16 mouse cellular contexts compared by ENCODE assay signal in the genomic region with DNA sequence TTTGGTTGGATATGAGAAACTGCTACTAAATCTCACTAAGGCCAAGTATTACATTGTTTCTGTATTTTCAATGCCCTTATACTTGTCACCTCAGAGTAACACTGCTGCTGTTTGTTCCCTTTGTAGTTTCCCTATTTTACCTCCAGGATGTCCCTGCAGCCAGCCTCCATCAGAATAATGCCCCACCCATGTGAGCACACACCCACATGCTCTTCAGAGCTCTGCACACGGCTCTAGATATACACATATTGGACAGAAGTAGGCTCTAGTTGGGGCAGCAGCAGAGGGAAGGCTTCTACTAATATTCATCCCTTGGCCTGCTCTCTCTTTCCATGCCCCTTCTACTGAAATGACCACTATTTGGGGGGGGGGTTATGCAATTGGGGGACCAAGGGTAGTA. TPM values are rescaled to one million over a fixed set of nuclear protein-coding genes. Genes with fewer than 3 reads are reported as not detected.
DNase-seq lines count a peak whose midpoint lies in the region; ATAC-seq and TF ChIP-seq lines count a peak whose summit lies in the region.
"Had no signal": no experiment of that assay in that cellular context is flagged by ENCODE, and none has a peak within 500 bp of the region (broad histone marks: within the 10 kb centered on the region; RNA-seq: fewer than 3 reads in every experiment).

No protein-coding gene starts in this region.

- TF ChIP-seq EP300 in stomach, postnatal 0 days (optimal IDR thresholded peaks at IDR 0.05): no peak

- intact Hi-C loops in left cerebral cortex, postnatal 10 days (cut with DNase I): no loop called here

- 0 out of 2 replicates have a peak overlapping the region, but pooled peaks have one; percentile 47 for H3K4me2 ChIP-seq in intestine, embryonic 14.5 days (ENCODE audit: low read length)
- H3K4me2 ChIP-seq in intestine, embryonic 15.5 days (replicated peaks): no peak overlapping the region
- H3K4me2 ChIP-seq in neural tube, embryonic 12.5 days (replicated peaks): peak overlapping the region; percentile 14; the same call in 1 of the 2 replicates
- 0 out of 2 replicates have a peak overlapping the region, but pooled peaks have one; percentile 17 for H3K4me2 ChIP-seq in stomach, postnatal 0 days (replicated peaks; ENCODE audit: low read depth)

- no peak overlapping the region for H3K4me3 ChIP-seq in intestine, embryonic 14.5 days (ENCODE audit: low read depth, low read length)
- no peak overlapping the region for H3K4me3 ChIP-seq in intestine, embryonic 15.5 days (replicated peaks)
- H3K4me3 ChIP-seq in neural tube, embryonic 12.5 days: no peak overlapping the region
- no peak overlapping the region for H3K4me3 ChIP-seq in stomach, postnatal 0 days (ENCODE audit: low read depth, low read length)
- H3K4me3 ChIP-seq: myocyte had no signal

- no peak overlapping the region for H3K9ac ChIP-seq in intestine, embryonic 14.5 days (ENCODE audit: low read length)
- no peak overlapping the region for H3K9ac ChIP-seq in intestine, embryonic 15.5 days
- H3K9ac ChIP-seq in neural tube, embryonic 12.5 days: no peak overlapping the region
- no peak overlapping the region for H3K9ac ChIP-seq in stomach, postnatal 0 days (ENCODE audit: low read length)
- H3K9ac ChIP-seq: forebrain, postnatal 0 days had no signal

- no peak for TF ChIP-seq CTCF in stomach, postnatal 0 days (IDR thresholded peaks at IDR 0.05; ENCODE audit: low read depth)

- no peak overlapping the region for H3K27ac ChIP-seq in intestine, embryonic 14.5 days (ENCODE audit: low read depth)
- no peak overlapping the region for H3K27ac ChIP-seq in intestine, embryonic 15.5 days
- H3K27ac ChIP-seq in neural tube, embryonic 12.5 days: no peak overlapping the region
- no peak overlapping the region for H3K27ac ChIP-seq in stomach, postnatal 0 days (replicated peaks)

- ATAC-seq in frontal cortex, adult (ENCODE audit: low TSS enrichment): peak; percentile 41; the same call in 1 of the 2 replicates
- no peak for ATAC-seq in intestine, embryonic 14.5 days (replicated peaks; ENCODE audit: low FRiP score, low TSS enrichment, low read depth)
- no peak for ATAC-seq in intestine, embryonic 15.5 days
- no peak for ATAC-seq in neural tube, embryonic 12.5 days (ENCODE audit: low FRiP score, low read depth)
- peak; percentile 57; the same call in 1 of the 2 replicates for ATAC-seq in stomach, postnatal 0 days (ENCODE audit: low FRiP score, low TSS enrichment)

- no peaks in the 10 kb centered on the region for H3K9me3 ChIP-seq in intestine, embryonic 14.5 days (ENCODE audit: control insufficient read depth, low read length)
- H3K9me3 ChIP-seq in intestine, embryonic 15.5 days: no peaks in the 10 kb centered on the region
- H3K9me3 ChIP-seq in neural tube, embryonic 12.5 days: no peaks in the 10 kb centered on the region
- no peaks in the 10 kb centered on the region for H3K9me3 ChIP-seq in stomach, postnatal 0 days (ENCODE audit: control insufficient read depth, low read length)

- H3K27me3 ChIP-seq in intestine, embryonic 14.5 days (replicated peaks; ENCODE audit: control insufficient read depth, insufficient read depth, low read length): no peaks in the 10 kb centered on the region
- H3K27me3 ChIP-seq in intestine, embryonic 15.5 days (replicated peaks): no peaks in the 10 kb centered on the region
- H3K27me3 ChIP-seq in neural tube, embryonic 12.5 days (replicated peaks): no peaks in the 10 kb centered on the region
- no peaks in the 10 kb centered on the region for H3K27me3 ChIP-seq in stomach, postnatal 0 days (ENCODE audit: control insufficient read depth, insufficient read depth, low read length)

- 17% methylated on average over 1 of the region's 1 CpGs for WGBS in intestine, embryonic 14.5 days
- 24% methylated on average over 1 of the region's 1 CpGs for WGBS in intestine, embryonic 15.5 days
- 48% methylated on average over 1 of the region's 1 CpGs for WGBS in neural tube, embryonic 12.5 days
- 15% methylated on average over 1 of the region's 1 CpGs for WGBS in stomach, postnatal 0 days

- peaks cover 19% of the 10 kb centered on the region for H3K4me1 ChIP-seq in intestine, embryonic 14.5 days (replicated peaks; ENCODE audit: control insufficient read depth, insufficient read depth, low read length)
- H3K4me1 ChIP-seq in intestine, embryonic 15.5 days (replicated peaks): 0 out of 2 replicates have a peak, but pooled peaks cover 11% of the 10 kb centered on the region
- H3K4me1 ChIP-seq in neural tube, embryonic 12.5 days: peaks cover 21% of the 10 kb centered on the region; the same call in 1 of the 2 replicates
- H3K4me1 ChIP-seq in stomach, postnatal 0 days (replicated peaks; ENCODE audit: control insufficient read depth, insufficient read depth): peaks cover 2% of the 10 kb centered on the region; the same call in 1 of the 2 replicates

- peaks cover 23% of the 10 kb centered on the region; the same call in 1 of the 2 replicates for H3K36me3 ChIP-seq in intestine, embryonic 14.5 days (ENCODE audit: control insufficient read depth, insufficient read depth, low read length)
- no peaks in the 10 kb centered on the region for H3K36me3 ChIP-seq in intestine, embryonic 15.5 days
- H3K36me3 ChIP-seq in neural tube, embryonic 12.5 days: peaks cover 10% of the 10 kb centered on the region; the same call in 1 of the 2 replicates
- no peaks in the 10 kb centered on the region for H3K36me3 ChIP-seq in stomach, postnatal 0 days (ENCODE audit: control insufficient read depth, insufficient read depth, low read length)

- no peak for DNase-seq in frontal cortex, postnatal 14 days (ENCODE audit: low spot score in 2 of 2)
- DNase-seq in intestine, embryonic 14.5 days (ENCODE audit: low spot score): no peak
- DNase-seq in neural tube, embryonic 10.5 days (ENCODE audit: extremely low spot score, low spot score): no peak
- DNase-seq in stomach, postnatal 0 days (ENCODE audit: low spot score): no peak
- no peak for DNase-seq in left cerebral cortex, postnatal 10 days (ENCODE audit: extremely low spot score in 1 of 2, low spot score in 2 of 2)
- DNase-seq: adrenal gland, adult 8-10 months; embryo, embryonic 11 days; forebrain, postnatal 0 days; heart, postnatal 36 days; left cerebral cortex, postnatal 4 days; retina, postnatal 1 day; thymus, postnatal 14 days had no signal

RNA-seq across cellular contexts. Expression of a gene that starts 3.7 kb away (rescaled TPM):
- 307 and 342 TPM in 2 replicates for polyA plus RNA-seq in intestine, embryonic 14.5 days (2014; fragmentation: Nextera tagmentation; extraction: Ambion mirVana)
- 232 and 269 TPM in 2 replicates for polyA plus RNA-seq in intestine, embryonic 15.5 days (2015; fragmentation: Nextera tagmentation; extraction: Ambion mirVana)
- polyA plus RNA-seq in neural tube, embryonic 12.5 days (2016; fragmentation: Nextera tagmentation; extraction: Ambion mirVana): 173 and 175 TPM in 2 replicates
- polyA plus RNA-seq in stomach, postnatal 0 days (2015; fragmentation: Nextera tagmentation; extraction: Ambion mirVana): 238 and 254 TPM in 2 replicates
- total RNA-seq in left cerebral cortex, postnatal 10 days (2021): 10 to 100 TPM; 67.0 to 71.9 TPM

Comparison
In these comparisons a context has a peak if more than half of its experiments do, and no peak if none do; other contexts are left out.
1. ATAC-seq: peak in frontal cortex, adult (single experiment) and stomach, postnatal 0 days (single experiment); none in intestine, embryonic 14.5 days (single experiment), intestine, embryonic 15.5 days (single experiment) and neural tube, embryonic 12.5 days (single experiment).